Mouse (Mus musculus) right cerebral cortex, adult 2 months (tissue): ENCODE results near the gene Zfp105.

ENCODE experiments used
- DNase-seq, 2 experiments: peaks; one replicate each; pipeline ENCODE4 v3.0.0; 2021 to 2022; ENCODE audit warnings: low spot score in 2 of 2

Gene Zfp105

GRCm38 (mm10) chr9:122922936-122923381 lies at the start of gene Zfp105:
Gene Zfp105, plus strand, starts transcription at chr9:122923072.
- DNase-seq: peak; percentile 44 to 73

GRCm38 (mm10) chr9:122874653-122875052 lies 48.2 kb upstream of the Zfp105 start:
- DNase-seq: no peak

GRCm38 (mm10) chr9:122875145-122875544 lies 47.7 kb upstream of the Zfp105 start:
- DNase-seq: no peak

GRCm38 (mm10) chr9:122885385-122885784 lies 37.5 kb upstream of the Zfp105 start, which contains the start of gene Zkscan7:
Gene Zkscan7, plus strand, starts transcription at chr9:122885685.
- no peak for DNase-seq

DNA sequence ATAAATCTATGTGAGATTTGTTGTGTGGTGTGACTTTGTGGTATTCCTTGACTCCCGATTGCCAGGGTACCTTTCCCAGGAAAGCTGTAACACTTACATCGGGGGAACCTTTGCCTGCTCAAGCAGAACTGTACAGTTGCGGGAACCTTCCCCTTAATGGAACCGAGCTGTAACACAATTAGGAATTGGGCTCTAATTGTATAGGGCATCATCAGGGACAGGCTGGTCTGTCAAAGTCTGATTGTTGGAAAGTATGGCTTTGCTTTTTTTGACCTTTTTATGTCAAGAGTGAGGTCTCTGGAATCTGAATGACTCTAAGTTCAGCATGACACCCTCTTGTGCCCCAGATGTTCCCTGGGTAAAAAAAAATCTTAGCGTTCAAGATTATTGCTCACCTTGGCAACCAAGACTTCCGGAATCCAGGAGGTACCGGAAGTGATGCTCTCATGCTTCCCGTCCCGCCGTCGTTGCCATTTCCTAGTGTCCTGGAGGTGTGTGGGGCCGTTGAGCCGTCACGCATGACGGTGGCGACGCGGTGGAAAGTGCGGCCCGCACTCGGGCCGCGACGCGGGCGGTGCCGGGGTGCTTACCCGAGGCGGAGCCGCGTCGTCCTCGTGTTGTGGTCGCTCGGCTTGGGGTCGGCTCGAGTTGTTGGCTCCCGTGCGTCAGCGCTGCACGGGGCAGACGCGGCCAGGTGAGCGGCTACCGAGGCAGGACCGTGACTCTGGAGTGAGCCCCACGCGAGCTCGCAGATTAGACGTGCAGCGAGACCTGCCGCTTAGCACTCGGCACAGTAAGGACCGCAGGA lies 36.3 kb upstream of the Zfp105 start:
- DNase-seq: peak; percentile 72 to 74

GRCm38 (mm10) chr9:122901047-122901446 lies 21.8 kb upstream of the Zfp105 start:
- DNase-seq: no peak

GRCm38 (mm10) chr9:122902717-122903535 lies 19.9 kb upstream of the Zfp105 start:
- DNase-seq: peak; percentile 13 to 38

GRCm38 (mm10) chr9:122922436-122922835 lies 436 bp upstream of the Zfp105 start:
- no peak for DNase-seq

DNA sequence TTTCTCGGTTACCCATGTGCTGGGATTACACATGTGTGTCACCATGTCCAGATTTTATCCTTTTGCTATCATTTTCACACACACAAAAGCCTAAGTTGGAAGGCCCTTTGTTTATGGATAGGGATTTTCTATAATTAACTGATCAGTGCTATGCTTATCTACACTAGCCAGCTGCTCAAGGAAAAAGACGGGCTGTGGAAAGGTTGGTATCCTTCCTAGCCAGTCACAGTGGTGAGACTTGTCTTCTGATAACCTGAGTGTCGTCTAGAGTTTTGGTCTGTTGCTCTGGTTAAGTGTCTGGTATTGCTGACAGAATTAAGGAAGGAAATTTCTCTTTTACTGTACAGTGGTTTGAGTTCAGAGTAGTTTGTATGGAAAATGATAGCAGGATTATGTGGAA lies 6.0 kb downstream of the Zfp105 start:
- DNase-seq: no peak

- DNase-seq: peak; percentile 95
These were observed 28.0 kb downstream of the Zfp105 start, which contains the start of the genes 1110059G10Rik and Kif15 for GRCm38 (mm10) chr9:122950643-122951475. Gene 1110059G10Rik, minus strand, starts transcription at chr9:122951000. Gene Kif15, plus strand, starts transcription at chr9:122951046.
